Mouse (Mus musculus) urinary bladder, postnatal 36 days (tissue): Measurements from ENCODE around the gene Wdr75.

Experiments
- DNase-seq, 2 experiments: peaks; one replicate each; pipeline ENCODE4 v3.0.0; 2022; ENCODE audit warnings: low spot score in 2 of 2, mixed read lengths in 1 of 2

The Wdr75 gene

GRCm38 (mm10) chr1:45794969-45795908, at the start of gene Wdr75:
Gene Wdr75, plus strand, starts transcription at chr1:45795166.
- DNase-seq = peak; percentile 91 to 93

GRCm38 (mm10) chr1:45755902-45756301, 39.1 kb upstream of the Wdr75 start:
- no peak for DNase-seq

GRCm38 (mm10) chr1:45756707-45757106, 38.3 kb upstream of the Wdr75 start:
- DNase-seq = no peak

GRCm38 (mm10) chr1:45758011-45758410, 37.0 kb upstream of the Wdr75 start:
- DNase-seq = no peak

- DNase-seq = no peak
Observed at GRCm38 (mm10) chr1:45760667-45761467, 34.1 kb upstream of the Wdr75 start.

- no peak for DNase-seq
Observed at GRCm38 (mm10) chr1:45761468-45761795, 33.5 kb upstream of the Wdr75 start.

GRCm38 (mm10) chr1:45765678-45766077, 29.3 kb upstream of the Wdr75 start:
- peak in 1 of 2 experiments; percentile 44 for DNase-seq

GRCm38 (mm10) chr1:45766123-45766522, 28.8 kb upstream of the Wdr75 start:
- peak; percentile 62 to 75 for DNase-seq

- peak in 1 of 2 experiments; percentile 65 for DNase-seq
Observed at GRCm38 (mm10) chr1:45767533-45767932, 27.4 kb upstream of the Wdr75 start.

GRCm38 (mm10) chr1:45769321-45769720, 25.6 kb upstream of the Wdr75 start:
- no peak for DNase-seq

GRCm38 (mm10) chr1:45770051-45770450, 24.9 kb upstream of the Wdr75 start:
- DNase-seq = no peak

- DNase-seq = no peak
Observed at GRCm38 (mm10) chr1:45780606-45781288, 14.2 kb upstream of the Wdr75 start.

GRCm38 (mm10) chr1:45816889-45817288, 21.9 kb downstream of the Wdr75 start:
- DNase-seq = no peak

GRCm38 (mm10) chr1:45818564-45818963, 23.6 kb downstream of the Wdr75 start:
- DNase-seq = no peak

- DNase-seq = no peak
Observed at GRCm38 (mm10) chr1:45824441-45824840, 29.5 kb downstream of the Wdr75 start.

- peak; percentile 46 to 68 for DNase-seq
Observed at GRCm38 (mm10) chr1:45825140-45825539, 30.2 kb downstream of the Wdr75 start.

GRCm38 (mm10) chr1:45825630-45826029, 30.7 kb downstream of the Wdr75 start:
- no peak for DNase-seq

- DNase-seq = no peak
Observed at GRCm38 (mm10) chr1:45826148-45826547, 31.2 kb downstream of the Wdr75 start.

GRCm38 (mm10) chr1:45826796-45827195, 31.8 kb downstream of the Wdr75 start:
- no peak for DNase-seq

GRCm38 (mm10) chr1:45830453-45831206, 35.7 kb downstream of the Wdr75 start:
- no peak for DNase-seq

- peak; percentile 39 to 49 for DNase-seq
Observed at GRCm38 (mm10) chr1:45835362-45836063, 40.5 kb downstream of the Wdr75 start.
